Mouse (Mus musculus) olfactory bulb, adult 2 months (tissue): ENCODE measurements at regions not wholly inside any gene's neighbourhood (a gene's known extent, or its start where the extent isn't known, plus 50 kb on each side); places are given as distances from the start of the nearest gene placed in this dataset.

Source experiments
- CTCF ChIP-seq: fragments of 200-500 bp; IDR thresholded peaks from 2 replicates; pipeline ENCODE4 v1.5.1; 2012; ENCODE audit warnings: low read depth, mild to moderate bottlenecking, low read length, moderate library complexity; ENCODE audit not compliant: insufficient read depth
- POLR2A ChIP-seq: fragments of 200-500 bp; IDR thresholded peaks from 2 replicates; pipeline ENCODE4 v1.6.1; 2012; ENCODE audit warnings: mild to moderate bottlenecking, low read depth, low read length, moderate library complexity; ENCODE audit not compliant: insufficient read depth

GRCm38 (mm10) chr4:33867126-33867525 lies 57.3 kb upstream of the Cnr1 start:
- TF ChIP-seq POLR2A (no peak), CTCF (no peak)
